Mouse (Mus musculus) erythroblast, embryonic 14.5 days (primary cell): Measurements from ENCODE around the gene Wsb1. TPM values are rescaled to one million over a fixed set of nuclear protein-coding genes. Genes with fewer than 3 reads are reported as not detected.

Experiments used
- H3K27me3 ChIP-seq: 2 replicates; pipeline ENCODE4 v1.6.1; 2012; ENCODE audit warnings: inconsistent platforms; ENCODE audit not compliant: control insufficient read depth
- H3K36me3 ChIP-seq: 2 replicates; pipeline ENCODE4 v1.6.1; 2012; ENCODE audit warnings: mild to moderate bottlenecking, inconsistent platforms; ENCODE audit not compliant: control insufficient read depth
- H3K4me1 ChIP-seq: 2 replicates; pipeline ENCODE4 v1.6.1; 2012; ENCODE audit warnings: inconsistent platforms; ENCODE audit not compliant: control insufficient read depth
- H3K4me3 ChIP-seq: replicated peaks from 2 replicates; pipeline ENCODE3; 2012; ENCODE audit warnings: moderate library complexity, mild to moderate bottlenecking, inconsistent platforms
- H3K9me3 ChIP-seq: 2 replicates; pipeline ENCODE4 v1.6.1; 2012; ENCODE audit warnings: low read length, inconsistent platforms, mixed read lengths; ENCODE audit not compliant: control insufficient read depth
- GATA1 ChIP-seq: IDR thresholded peaks from 2 replicates; pipeline ENCODE4 v1.6.1; 2012; ENCODE audit warnings: low read length, inconsistent platforms, mixed read lengths
- TAL1 ChIP-seq: IDR thresholded peaks from 3 replicates; pipeline ENCODE4 v1.6.1; 2012; ENCODE audit warnings: low read length, inconsistent platforms, mixed read lengths
- polyA plus RNA-seq: library from polyadenylated mRNA; stranded (reverse); fragments of >175 nt; gene quantifications from 2 replicates; pipeline ENCODE4 v1.2.3, GENCODE M21; 2012

Wsb1 gene
- polyA plus RNA-seq, 1 experiment = 2.4 TPM

DNA sequence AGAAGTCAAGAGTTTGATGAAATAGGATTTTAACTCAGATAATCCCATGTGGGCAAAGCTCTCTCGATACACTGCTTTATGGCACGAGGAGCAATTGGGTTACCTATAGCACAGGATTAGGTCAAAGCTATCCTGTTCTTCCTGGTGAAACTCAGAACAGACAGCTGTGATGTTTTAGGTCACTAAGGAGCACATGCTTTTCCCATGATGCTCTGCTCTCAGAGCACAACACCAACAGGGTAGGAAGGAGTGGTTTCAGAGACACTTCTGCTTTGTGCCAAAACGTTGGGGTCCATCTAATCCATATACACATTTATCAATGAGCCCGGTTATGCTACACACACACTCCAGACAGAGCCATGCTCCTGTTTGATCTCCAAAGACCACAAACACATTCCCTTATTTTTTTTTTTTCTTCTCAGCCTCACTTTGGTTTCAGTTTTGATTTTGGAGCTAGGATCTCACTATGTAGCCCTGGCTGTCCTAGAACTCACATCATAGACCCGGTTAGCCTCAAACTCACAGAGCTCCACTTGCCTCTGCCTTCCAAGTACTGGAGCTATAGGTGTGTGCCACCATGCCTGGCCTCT lies 44.5 kb downstream of the Wsb1 start:
- Histone ChIP-seq H3K27me3 (peaks cover 3% of the 10 kb centered on the region; the same call in 1 of the 2 replicates), H3K36me3 (no peaks in the 10 kb centered on the region), H3K9me3 (no peaks in the 10 kb centered on the region), H3K4me1 (no peaks in the 10 kb centered on the region), H3K4me3 (no peak overlapping the region)
- TF ChIP-seq GATA1 (no peak), TAL1 (no peak)

GRCm38 (mm10) chr11:79209113-79209512 lies 45.4 kb downstream of the Wsb1 start:
- Histone ChIP-seq H3K27me3 (peaks cover 3% of the 10 kb centered on the region; the same call in 1 of the 2 replicates), H3K4me3 (no peak overlapping the region), H3K9me3 (no peaks in the 10 kb centered on the region), H3K36me3 (no peaks in the 10 kb centered on the region), H3K4me1 (no peaks in the 10 kb centered on the region)
- no peak for TF ChIP-seq TAL1
- TF ChIP-seq GATA1 = no peak

- no peak overlapping the region for H3K4me3 ChIP-seq
- peaks cover 3% of the 10 kb centered on the region; the same call in 1 of the 2 replicates for H3K27me3 ChIP-seq
- no peaks in the 10 kb centered on the region for H3K36me3 ChIP-seq
- no peaks in the 10 kb centered on the region for H3K9me3 ChIP-seq
- TF ChIP-seq TAL1 = no peak
- TF ChIP-seq GATA1 = no peak
- H3K4me1 ChIP-seq = no peaks in the 10 kb centered on the region
These were observed 46.0 kb downstream of the Wsb1 start for GRCm38 (mm10) chr11:79208462-79208861.

DNA sequence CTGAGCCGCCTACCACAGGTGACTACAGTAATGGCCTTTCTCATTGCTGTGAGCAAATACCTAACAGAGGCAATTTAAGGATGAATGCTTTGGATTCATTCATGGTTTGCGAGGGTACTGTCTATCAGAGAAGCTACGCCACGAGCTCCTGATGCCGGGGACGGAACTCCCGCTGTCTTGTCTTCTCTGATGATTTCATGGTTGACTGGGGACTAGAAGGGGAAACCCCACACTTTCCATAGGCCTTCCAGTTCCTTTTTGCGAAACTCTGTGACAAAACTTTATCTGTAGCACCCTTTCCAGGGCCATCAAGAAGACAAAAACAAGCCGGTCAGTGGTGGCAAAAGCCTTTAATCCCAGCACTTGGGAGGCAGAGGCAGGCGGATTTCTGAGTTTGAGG lies 46.8 kb downstream of the Wsb1 start:
- TF ChIP-seq GATA1 (no peak), TAL1 (no peak)
- Histone ChIP-seq H3K4me3 (no peak overlapping the region), H3K4me1 (no peaks in the 10 kb centered on the region), H3K27me3 (peaks cover 3% of the 10 kb centered on the region; the same call in 1 of the 2 replicates), H3K9me3 (no peaks in the 10 kb centered on the region), H3K36me3 (no peaks in the 10 kb centered on the region)

- Histone ChIP-seq H3K9me3 (no peaks in the 10 kb centered on the region), H3K4me1 (no peaks in the 10 kb centered on the region), H3K27me3 (peaks cover 3% of the 10 kb centered on the region), H3K4me3 (no peak overlapping the region), H3K36me3 (no peaks in the 10 kb centered on the region)
- TF ChIP-seq TAL1 = no peak
- no peak for TF ChIP-seq GATA1
These were observed 50.0 kb downstream of the Wsb1 start for GRCm38 (mm10) chr11:79204444-79204843.

DNA sequence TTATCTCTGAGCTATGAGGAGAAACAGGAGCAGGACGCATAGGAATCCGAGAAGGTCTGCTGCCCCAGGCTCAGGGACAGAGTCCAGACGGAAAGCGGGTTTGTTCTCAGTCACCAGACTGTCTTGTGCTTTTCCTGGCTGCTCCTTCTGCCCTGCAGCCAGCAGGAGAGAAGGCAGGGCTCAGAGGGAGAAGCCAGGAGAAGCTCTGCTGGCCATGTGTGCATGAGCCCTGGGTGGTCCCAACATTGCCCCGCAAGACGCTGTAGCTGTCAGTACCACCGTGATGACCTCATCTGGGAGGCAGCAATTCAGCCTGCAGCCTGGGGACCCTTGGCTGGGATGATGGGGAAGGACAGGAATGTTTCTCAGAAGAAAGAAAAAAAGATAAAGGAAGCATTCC lies 54.0 kb downstream of the Wsb1 start:
- no peak overlapping the region for H3K4me3 ChIP-seq
- H3K27me3 ChIP-seq = no peaks in the 10 kb centered on the region; the same call in 1 of the 2 replicates
- H3K4me1 ChIP-seq = no peaks in the 10 kb centered on the region
- no peaks in the 10 kb centered on the region for H3K36me3 ChIP-seq
- H3K9me3 ChIP-seq = no peaks in the 10 kb centered on the region
- no peak for TF ChIP-seq GATA1
- no peak for TF ChIP-seq TAL1

- no peaks in the 10 kb centered on the region for H3K4me1 ChIP-seq
- H3K36me3 ChIP-seq = no peaks in the 10 kb centered on the region
- TF ChIP-seq TAL1 (no peak), GATA1 (no peak)
- H3K9me3 ChIP-seq = no peaks in the 10 kb centered on the region; the same call in 1 of the 2 replicates
- H3K27me3 ChIP-seq = no peaks in the 10 kb centered on the region; the same call in 1 of the 2 replicates
- no peak overlapping the region for H3K4me3 ChIP-seq
These were observed 55.9 kb downstream of the Wsb1 start for GRCm38 (mm10) chr11:79198562-79198961.

DNA sequence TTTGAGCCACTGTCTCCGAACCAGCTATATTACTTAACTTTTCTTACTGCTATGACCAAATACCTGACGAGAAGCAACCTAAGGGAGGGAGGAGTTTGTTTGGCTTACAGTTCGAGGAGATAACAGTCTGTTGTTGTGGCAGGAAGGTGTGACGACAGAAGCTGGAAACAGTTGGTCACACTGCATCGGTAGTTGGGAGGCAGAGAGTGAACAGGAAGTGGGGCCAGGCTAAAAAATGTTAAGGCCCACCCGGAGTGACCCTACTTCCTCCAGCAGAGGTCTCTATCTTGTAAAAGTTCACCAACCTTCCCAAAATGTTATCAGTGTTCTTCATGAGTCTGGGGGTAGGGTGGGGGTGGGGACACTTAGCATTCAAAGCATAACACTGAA lies 56.6 kb downstream of the Wsb1 start:
- no peaks in the 10 kb centered on the region; the same call in 1 of the 2 replicates for H3K27me3 ChIP-seq
- no peak overlapping the region for H3K4me3 ChIP-seq
- TF ChIP-seq TAL1 (no peak), GATA1 (no peak)
- no peaks in the 10 kb centered on the region for H3K4me1 ChIP-seq
- H3K9me3 ChIP-seq = no peaks in the 10 kb centered on the region; the same call in 1 of the 2 replicates
- no peaks in the 10 kb centered on the region for H3K36me3 ChIP-seq

DNA sequence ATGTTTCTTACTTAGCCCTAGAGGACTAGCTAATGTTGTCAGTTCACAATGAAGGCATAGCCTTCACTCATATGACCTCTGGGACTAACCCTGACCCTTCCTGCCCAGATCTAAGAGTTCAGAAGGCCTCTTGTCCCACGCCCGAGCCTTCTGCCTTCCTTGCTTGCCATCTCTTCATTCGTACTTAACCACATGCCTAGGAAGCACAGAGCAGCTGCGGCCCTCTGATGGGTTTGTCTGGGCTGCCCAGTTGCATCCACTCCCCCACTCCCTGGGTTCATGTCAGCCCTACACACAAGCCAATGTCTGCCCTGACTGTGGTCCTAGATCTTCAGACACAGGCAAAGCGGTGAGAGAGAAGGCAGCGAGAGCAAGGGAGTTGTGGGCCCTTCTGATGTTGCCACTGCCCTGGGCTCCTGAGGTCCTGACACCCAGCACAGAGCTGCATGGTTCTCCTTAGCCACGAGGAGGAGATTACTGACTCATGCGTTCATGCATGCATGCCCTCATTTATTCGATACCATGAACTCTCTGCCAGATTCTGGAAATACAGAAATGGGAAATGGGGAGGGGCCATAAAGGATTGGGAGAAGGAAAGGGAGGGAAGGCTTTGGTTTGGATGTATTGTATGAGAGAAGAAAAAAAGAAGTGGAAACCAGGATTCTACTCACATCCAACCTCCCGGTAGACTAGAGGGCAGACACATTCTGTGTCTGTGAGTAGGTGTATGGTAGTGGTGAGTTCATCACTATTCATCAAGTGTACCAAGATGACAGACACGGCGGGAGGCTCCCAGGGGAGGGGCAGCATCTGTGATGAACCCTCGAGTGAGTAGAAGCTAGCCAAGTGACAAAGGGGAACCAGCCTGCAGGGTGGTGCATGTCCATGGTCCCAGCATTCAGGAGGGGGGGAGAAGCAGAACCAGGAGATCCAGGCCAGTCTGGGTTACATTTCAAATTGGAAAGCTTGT lies 57.3 kb downstream of the Wsb1 start:
- no peaks in the 10 kb centered on the region for H3K4me1 ChIP-seq

More for the DNA sequence above, 57.3 kb downstream of the Wsb1 start:
- no peaks in the 10 kb centered on the region; the same call in 1 of the 2 replicates for H3K27me3 ChIP-seq
- no peaks in the 10 kb centered on the region for H3K36me3 ChIP-seq
- TF ChIP-seq TAL1 (no peak), GATA1 (no peak)
- no peaks in the 10 kb centered on the region; the same call in 1 of the 2 replicates for H3K9me3 ChIP-seq
- no peak overlapping the region for H3K4me3 ChIP-seq
